Mouse (Mus musculus) layer of hippocampus, postnatal 25 days (tissue): Measurements from ENCODE around the gene Gpc5. TPM values are rescaled to one million over a fixed set of nuclear protein-coding genes. Genes with fewer than 3 reads are reported as not detected.

Experiments
- DNase-seq, 2 experiments: peaks; one replicate each; pipeline ENCODE4 v3.0.0; 2022; ENCODE audit warnings: mixed read lengths in 2 of 2, low spot score in 1 of 2; ENCODE audit errors: extremely low spot score in 1 of 2
- microRNA-seq, 2 experiments: library from miRNA; unstranded; fragments of <30 nt; microRNA quantifications; one replicate each; pipeline ENCODE4 v1.2.0; 2021
- total RNA-seq, 2 experiments: library from RNA; stranded (reverse); gene quantifications; 2 replicates each; pipeline ENCODE4 v1.2.3; 2021

Gpc5 gene
- total RNA-seq, 2 experiments from 2014 or later, result 36.4 to 38.0 TPM

- no peak for DNase-seq
These were observed 1461.3 kb downstream of the Gpc5 start for GRCm38 (mm10) chr14:116553316-116553715.

GRCm38 (mm10) chr14:116558141-116558800, 1466.3 kb downstream of the Gpc5 start:
- DNase-seq, result no peak

- DNase-seq, result no peak
These were observed 1468.0 kb downstream of the Gpc5 start for GRCm38 (mm10) chr14:116559990-116560389.

Small RNA genes within 50 kb of the gene (microRNA-seq; reads per million reads assigned to microRNA genes)
- gene Mir17 (853 to 1,132 reads per million in 2 experiments), gene Mir18 (67.5 to 72.8 reads per million in 2 experiments), gene Mir19a (0 to 0.40 reads per million in 2 experiments), gene Mir19b-1 (0 to 1.4 reads per million in 2 experiments), gene Mir20a (255 to 260 reads per million in 2 experiments), gene Mir92-1 (662 to 1,516 reads per million in 2 experiments)
